Mouse (Mus musculus) heart, embryonic 12.5 days (tissue): ENCODE results near the gene Gna13. TPM values are rescaled to one million over a fixed set of nuclear protein-coding genes. Genes with fewer than 3 reads are reported as not detected.
A peak's percentile ranks its signal among the peaks of the same experiment; 100 is the strongest.
"Not testable (repeated sequence)": the region's sequence is repeated elsewhere in the genome, so short reads cannot be mapped to it uniquely, and the experiment has no call there.

ENCODE experiments used
- ATAC-seq: fragments of 200-750 bp; cut with Nextera tagmentation; 2 replicates; pipeline ENCODE4 v1.8.0; 2017; ENCODE audit warnings: moderate TSS enrichment, moderate library complexity; ENCODE audit not compliant: insufficient number of reproducible peaks, low FRiP score
- H3K27ac ChIP-seq: fragments of 300-500 bp; sonication (generic); 2 replicates; pipeline ENCODE4 v1.5.1; 2016; ENCODE audit warnings: mild to moderate bottlenecking, moderate library complexity; ENCODE audit not compliant: poor library complexity, severe bottlenecking
- H3K27me3 ChIP-seq: fragments of 300-500 bp; sonication (generic); replicated peaks from 2 replicates; pipeline ENCODE4 v1.6.1; 2016; ENCODE audit warnings: mild to moderate bottlenecking, moderate library complexity
- H3K36me3 ChIP-seq: fragments of 300-500 bp; sonication (generic); 2 replicates; pipeline ENCODE4 v1.6.1; 2016; ENCODE audit warnings: mild to moderate bottlenecking, moderate library complexity
- H3K4me1 ChIP-seq: fragments of 300-500 bp; sonication (generic); replicated peaks from 2 replicates; pipeline ENCODE4 v1.6.1; 2016; ENCODE audit warnings: mild to moderate bottlenecking
- H3K4me2 ChIP-seq: fragments of 300-500 bp; sonication (generic); 2 replicates; pipeline ENCODE4 v1.6.1; 2016; ENCODE audit warnings: mild to moderate bottlenecking, moderate library complexity
- H3K4me3 ChIP-seq: fragments of 300-500 bp; sonication (generic); 2 replicates; pipeline ENCODE4 v1.5.1; 2016; ENCODE audit warnings: mild to moderate bottlenecking
- H3K9ac ChIP-seq: fragments of 300-500 bp; sonication (generic); 2 replicates; pipeline ENCODE4 v1.6.1; 2016; ENCODE audit warnings: mild to moderate bottlenecking, moderate library complexity
- H3K9me3 ChIP-seq: fragments of 300-500 bp; sonication (generic); replicated peaks from 2 replicates; pipeline ENCODE4 v1.6.1; 2016; ENCODE audit warnings: mild to moderate bottlenecking, moderate library complexity
- WGBS: fragments of 180-500 bp; shearing (Covaris S2); methylation state at CpG from one replicate; pipeline ENCODE4 v1.1.7; 2016; 5-methylcytosine and 5-hydroxymethylcytosine counted together
- polyA plus RNA-seq: library from polyadenylated mRNA; unstranded; fragments of >200 nt; fragmentation: Nextera tagmentation; extraction: Ambion mirVana; gene quantifications from 2 replicates; pipeline ENCODE4 v1.2.1, GENCODE M21; 2016

Gene Gna13
- polyA plus RNA-seq, 1 experiment from 2014 or later = 21.6 TPM

DNA sequence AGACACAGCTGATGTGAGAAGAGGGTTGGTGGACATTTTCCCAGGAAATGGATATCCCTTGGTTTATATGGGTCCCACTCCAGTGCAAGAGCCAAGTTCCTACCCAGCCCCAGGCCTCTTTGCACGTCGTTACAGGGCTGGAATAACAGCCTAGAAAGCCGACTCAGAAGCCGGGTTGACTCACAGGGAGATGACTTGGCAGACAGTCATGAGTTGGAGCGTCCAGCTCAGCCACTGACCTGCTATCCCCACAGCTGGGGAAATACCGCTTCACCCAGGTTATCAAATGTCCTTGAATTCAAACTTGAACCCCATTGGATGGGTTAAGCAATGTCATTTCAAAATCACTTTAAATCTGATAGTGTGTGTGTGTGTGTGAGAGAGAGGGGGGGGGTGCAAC lies 29.9 kb upstream of the Gna13 start:
- no peaks in the 10 kb centered on the region for H3K27me3 ChIP-seq
- peaks cover 11% of the 10 kb centered on the region; the same call in 1 of the 2 replicates for H3K4me1 ChIP-seq
- no peak overlapping the region for H3K4me2 ChIP-seq
- H3K27ac ChIP-seq = no peak overlapping the region
- no peaks in the 10 kb centered on the region for H3K36me3 ChIP-seq
- no peak overlapping the region for H3K4me3 ChIP-seq
- no peak overlapping the region for H3K9ac ChIP-seq
- H3K9me3 ChIP-seq = no peaks in the 10 kb centered on the region
- WGBS = 65% methylated on average over 6 of the region's 6 CpGs
- ATAC-seq = no peak

- Histone ChIP-seq H3K27me3 (no peaks in the 10 kb centered on the region), H3K4me3 (no peak overlapping the region), H3K9ac (no peak overlapping the region), H3K4me2 (no peak overlapping the region), H3K9me3 (no peaks in the 10 kb centered on the region), H3K27ac (no peak overlapping the region), H3K4me1 (peaks cover 6% of the 10 kb centered on the region; the same call in 1 of the 2 replicates), H3K36me3 (no peaks in the 10 kb centered on the region)
- no peak for ATAC-seq
- WGBS = 86% methylated on average over 4 of the region's 4 CpGs
These were observed 27.9 kb upstream of the Gna13 start for GRCm38 (mm10) chr11:109334773-109335172.

DNA sequence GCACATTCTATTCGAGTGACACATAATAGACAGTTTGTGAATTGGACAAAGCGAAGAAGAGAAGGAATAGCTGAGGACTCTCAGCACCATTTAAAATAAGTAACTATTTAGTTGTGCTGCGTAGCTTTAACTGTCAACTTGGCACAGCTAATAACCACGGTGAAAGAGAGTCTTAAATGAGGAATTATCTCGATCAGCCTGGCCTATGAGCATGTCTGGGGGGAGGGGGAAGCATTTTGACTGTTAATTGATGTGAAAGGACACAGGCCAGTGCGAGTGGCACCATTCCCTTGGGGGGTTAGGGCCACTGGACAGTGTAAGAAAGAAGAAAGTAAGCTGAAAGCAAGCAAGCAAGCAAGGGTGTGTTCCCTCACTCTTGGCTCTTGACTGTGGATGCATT lies 26.7 kb upstream of the Gna13 start:
- no peak for ATAC-seq
- no peaks in the 10 kb centered on the region for H3K9me3 ChIP-seq
- H3K4me2 ChIP-seq = no peak overlapping the region
- no peak overlapping the region for H3K9ac ChIP-seq
- H3K27ac ChIP-seq = no peak overlapping the region
- 52% methylated on average over 6 of the region's 6 CpGs for WGBS
- H3K4me1 ChIP-seq = peaks cover 6% of the 10 kb centered on the region; the same call in 1 of the 2 replicates
- H3K36me3 ChIP-seq = no peaks in the 10 kb centered on the region
- H3K4me3 ChIP-seq = no peak overlapping the region
- no peaks in the 10 kb centered on the region for H3K27me3 ChIP-seq

- WGBS = 87% methylated on average over 8 of the region's 8 CpGs
- ATAC-seq = no peak
- H3K4me3 ChIP-seq = no peak overlapping the region
- no peaks in the 10 kb centered on the region for H3K9me3 ChIP-seq
- peaks cover 14% of the 10 kb centered on the region for H3K4me1 ChIP-seq
- H3K4me2 ChIP-seq = no peak overlapping the region
- no peak overlapping the region for H3K27ac ChIP-seq
- H3K9ac ChIP-seq = no peak overlapping the region
- no peaks in the 10 kb centered on the region for H3K36me3 ChIP-seq
- no peaks in the 10 kb centered on the region for H3K27me3 ChIP-seq
These were observed 23.3 kb upstream of the Gna13 start for GRCm38 (mm10) chr11:109339155-109339938.

GRCm38 (mm10) chr11:109340541-109340940 lies 22.1 kb upstream of the Gna13 start:
- 71% methylated on average over 5 of the region's 5 CpGs for WGBS
- no peak for ATAC-seq
- H3K9me3 ChIP-seq = no peaks in the 10 kb centered on the region
- H3K27me3 ChIP-seq = no peaks in the 10 kb centered on the region
- no peak overlapping the region for H3K9ac ChIP-seq
- H3K4me2 ChIP-seq = no peak overlapping the region
- H3K27ac ChIP-seq = no peak overlapping the region
- no peak overlapping the region for H3K4me3 ChIP-seq
- peaks cover 20% of the 10 kb centered on the region for H3K4me1 ChIP-seq
- H3K36me3 ChIP-seq = no peaks in the 10 kb centered on the region

DNA sequence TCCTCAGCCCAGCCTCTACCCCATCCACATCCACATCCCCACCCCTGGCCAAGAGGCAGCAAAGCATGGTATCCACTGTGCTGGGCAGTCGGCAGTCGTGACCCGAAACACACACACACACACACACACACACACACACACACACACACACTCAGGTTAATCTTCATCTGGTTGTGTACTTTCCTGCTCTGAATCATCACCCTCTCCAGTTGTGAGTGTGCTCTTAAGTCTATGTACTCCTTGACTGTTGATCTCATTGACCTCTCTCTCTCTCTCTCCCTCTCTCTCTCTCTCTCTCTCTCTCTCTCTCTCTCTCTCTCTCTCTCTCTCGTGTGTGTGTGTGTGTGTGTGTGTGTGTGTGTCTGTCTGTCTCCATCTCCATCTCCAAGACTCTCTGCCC lies 20.0 kb upstream of the Gna13 start:
- not testable (repeated sequence) for ATAC-seq, H3K27ac ChIP-seq, H3K9me3 ChIP-seq, H3K36me3 ChIP-seq, H3K9ac ChIP-seq, H3K4me3 ChIP-seq, H3K27me3 ChIP-seq, H3K4me2 ChIP-seq
- peaks cover 37% of the 10 kb centered on the region for H3K4me1 ChIP-seq
- 87% methylated on average over 3 of the region's 4 CpGs for WGBS

DNA sequence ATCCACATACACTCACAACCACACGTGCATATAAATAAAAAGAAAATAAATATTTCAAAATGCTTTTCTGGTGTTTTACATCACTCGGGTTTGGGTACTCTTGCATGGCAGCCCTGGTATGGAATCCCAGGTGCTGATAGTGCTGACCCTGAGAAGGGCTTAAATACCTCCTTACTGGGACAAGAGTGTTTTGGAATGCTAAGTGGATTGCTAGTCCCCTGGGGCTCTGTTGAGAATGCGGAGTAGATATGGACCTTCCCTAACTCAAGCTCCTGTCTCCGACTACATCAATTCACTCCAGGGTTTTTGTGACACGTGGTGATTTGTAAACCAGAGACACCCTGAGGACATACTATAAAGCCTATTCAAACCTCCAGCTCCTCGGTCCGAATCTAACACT lies 19.1 kb upstream of the Gna13 start:
- peaks cover 45% of the 10 kb centered on the region for H3K4me1 ChIP-seq

GRCm38 (mm10) chr11:109343991-109344599 lies 18.5 kb upstream of the Gna13 start:
- Histone ChIP-seq H3K4me1 (peaks cover 45% of the 10 kb centered on the region), H3K27ac (peak overlapping the region; percentile 66), H3K9ac (peak overlapping the region; percentile 21; the same call in 1 of the 2 replicates), H3K27me3 (no peaks in the 10 kb centered on the region), H3K9me3 (no peaks in the 10 kb centered on the region), H3K4me2 (peak overlapping the region; percentile 57), H3K36me3 (no peaks in the 10 kb centered on the region), H3K4me3 (no peak overlapping the region)
- WGBS = 20% methylated on average over 10 of the region's 10 CpGs
- ATAC-seq = no peak

More for the DNA sequence above, 19.1 kb upstream of the Gna13 start:
- Histone ChIP-seq H3K36me3 (no peaks in the 10 kb centered on the region), H3K27ac (peak overlapping the region; percentile 66), H3K9me3 (no peaks in the 10 kb centered on the region), H3K27me3 (no peaks in the 10 kb centered on the region), H3K4me3 (no peak overlapping the region), H3K9ac (peak overlapping the region; percentile 21; the same call in 1 of the 2 replicates), H3K4me2 (peak overlapping the region; percentile 57)
- WGBS = 17% methylated on average over 7 of the region's 7 CpGs
- ATAC-seq = no peak

DNA sequence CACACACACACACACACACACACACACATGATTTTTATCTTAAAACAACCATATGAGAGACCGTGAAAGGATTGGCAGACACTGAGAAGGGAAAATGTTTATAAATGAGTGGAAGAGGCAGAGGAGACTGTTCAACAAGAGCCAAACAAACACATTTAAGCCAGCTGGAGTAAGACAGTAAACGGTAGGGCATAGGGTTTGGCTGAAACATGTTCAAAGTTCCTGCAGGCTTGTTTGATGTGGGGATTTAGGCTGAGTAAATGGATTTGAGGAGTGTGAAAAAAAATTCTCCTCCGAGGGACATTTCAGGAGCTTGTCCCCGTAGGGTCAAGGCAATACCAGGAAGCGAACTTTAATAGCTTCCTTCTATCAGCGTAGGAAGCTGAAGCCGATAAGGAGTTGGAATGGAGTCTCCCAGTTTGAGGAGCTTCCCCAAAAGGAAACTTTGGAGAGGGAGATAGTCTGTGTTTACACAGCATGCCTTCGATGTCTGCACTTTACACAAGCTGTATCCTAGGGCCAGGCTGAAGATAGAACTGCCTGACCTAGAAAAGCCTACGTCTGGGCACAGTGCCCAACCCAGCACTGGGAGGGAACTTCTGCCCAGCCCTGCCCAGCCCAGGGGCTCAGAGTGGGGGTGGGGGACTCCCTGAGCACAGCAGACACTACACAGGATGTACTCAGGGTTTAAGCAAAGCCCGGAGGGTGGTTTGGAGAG lies 15.2 kb upstream of the Gna13 start:
- 6% methylated on average over 10 of the region's 10 CpGs for WGBS
- Histone ChIP-seq H3K9ac (no peak overlapping the region), H3K4me3 (no peak overlapping the region), H3K9me3 (no peaks in the 10 kb centered on the region), H3K36me3 (no peaks in the 10 kb centered on the region), H3K27me3 (no peaks in the 10 kb centered on the region), H3K4me2 (peak overlapping the region; percentile 38), H3K27ac (peak overlapping the region; percentile 60; the same call in 1 of the 2 replicates), H3K4me1 (peaks cover 48% of the 10 kb centered on the region)
- ATAC-seq = peak; percentile 89

DNA sequence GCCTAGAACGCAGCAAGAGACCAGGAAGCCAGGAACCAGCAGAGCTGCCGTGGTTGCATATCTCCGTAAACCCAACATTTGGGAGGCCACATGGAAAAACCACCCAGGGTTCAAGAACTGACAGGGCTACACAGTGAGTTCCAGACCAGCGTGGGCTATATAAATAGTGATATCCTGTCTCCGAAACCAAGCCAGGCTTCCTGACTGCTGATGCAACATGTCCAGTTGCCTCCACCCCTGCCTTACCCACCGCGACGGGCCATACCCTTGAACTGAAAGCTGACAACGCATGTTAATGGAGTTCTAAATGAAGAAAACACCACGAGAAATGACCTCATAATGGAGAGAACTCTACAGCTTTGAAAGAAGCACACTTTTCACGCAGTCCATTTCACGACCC lies 14.2 kb upstream of the Gna13 start:
- ATAC-seq = no peak
- Histone ChIP-seq H3K4me2 (0 out of 2 replicates have a peak overlapping the region, but pooled peaks have one; percentile 38), H3K4me1 (peaks cover 45% of the 10 kb centered on the region), H3K9ac (no peak overlapping the region), H3K27ac (no peak overlapping the region), H3K36me3 (no peaks in the 10 kb centered on the region), H3K9me3 (no peaks in the 10 kb centered on the region), H3K27me3 (no peaks in the 10 kb centered on the region), H3K4me3 (no peak overlapping the region)
- WGBS = 53% methylated on average over 12 of the region's 12 CpGs

- no peak overlapping the region for H3K4me2 ChIP-seq
- H3K36me3 ChIP-seq = no peaks in the 10 kb centered on the region
- H3K9me3 ChIP-seq = no peaks in the 10 kb centered on the region
- no peaks in the 10 kb centered on the region for H3K27me3 ChIP-seq
- 48% methylated on average over 5 of the region's 5 CpGs for WGBS
- peaks cover 34% of the 10 kb centered on the region for H3K4me1 ChIP-seq
- ATAC-seq = no peak
- no peak overlapping the region for H3K27ac ChIP-seq
- H3K4me3 ChIP-seq = no peak overlapping the region
- no peak overlapping the region for H3K9ac ChIP-seq
These were observed 12.8 kb upstream of the Gna13 start for GRCm38 (mm10) chr11:109349652-109350316.
